Mouse (Mus musculus): ENCODE results near the gene Kbtbd2.

The Kbtbd2 gene

DNA sequence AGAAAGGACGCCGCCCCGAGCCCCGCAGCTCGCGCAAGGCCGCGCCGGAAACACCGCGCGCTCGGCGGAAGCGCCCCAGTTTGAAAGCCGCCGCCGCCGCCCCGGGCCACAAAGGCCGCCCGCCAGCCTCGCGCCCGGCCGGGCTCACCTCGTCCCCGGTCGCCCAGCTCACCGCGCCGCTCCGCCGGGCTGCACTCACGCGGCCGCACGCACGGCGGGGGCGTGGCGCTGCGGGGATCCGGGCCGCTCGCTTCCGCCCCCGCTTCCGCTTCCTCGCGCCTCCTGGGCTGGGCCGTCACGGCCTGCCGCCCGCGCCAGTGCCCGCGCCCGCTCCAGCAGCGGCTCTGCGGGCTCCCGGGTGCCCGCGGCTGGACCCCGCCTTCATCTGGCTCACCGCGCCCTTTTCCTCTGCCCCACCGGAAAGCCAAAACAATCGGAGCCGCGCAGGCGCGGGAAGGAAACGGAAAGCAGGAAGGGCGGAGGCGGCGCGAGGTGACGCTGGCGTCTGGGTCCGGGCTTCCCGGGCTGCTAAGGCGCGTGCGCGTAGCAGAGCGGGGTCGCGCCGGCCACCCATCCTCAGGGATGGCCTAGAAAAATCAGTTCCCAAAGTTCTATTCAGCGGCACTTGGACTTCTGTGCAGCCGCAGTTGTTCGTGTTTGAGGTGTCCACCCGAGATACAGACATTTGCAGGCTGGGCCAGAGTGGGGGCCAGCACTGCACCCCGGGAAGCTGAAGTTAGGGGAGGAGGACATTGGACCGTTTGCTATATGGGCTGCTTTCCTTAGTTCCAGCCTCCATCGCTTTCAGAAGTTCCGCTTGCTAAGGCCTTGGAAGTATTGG, at the start of gene Kbtbd2:
Gene Kbtbd2 (minus strand): TSS at position 503 of the 841 bp plus-strand sequence.
- peak; percentile 95 for DNase-seq

- DNase-seq: no peak
Measured at GRCm38 (mm10) chr6:56844365-56844764, 46.8 kb upstream of the Kbtbd2 start.

DNA sequence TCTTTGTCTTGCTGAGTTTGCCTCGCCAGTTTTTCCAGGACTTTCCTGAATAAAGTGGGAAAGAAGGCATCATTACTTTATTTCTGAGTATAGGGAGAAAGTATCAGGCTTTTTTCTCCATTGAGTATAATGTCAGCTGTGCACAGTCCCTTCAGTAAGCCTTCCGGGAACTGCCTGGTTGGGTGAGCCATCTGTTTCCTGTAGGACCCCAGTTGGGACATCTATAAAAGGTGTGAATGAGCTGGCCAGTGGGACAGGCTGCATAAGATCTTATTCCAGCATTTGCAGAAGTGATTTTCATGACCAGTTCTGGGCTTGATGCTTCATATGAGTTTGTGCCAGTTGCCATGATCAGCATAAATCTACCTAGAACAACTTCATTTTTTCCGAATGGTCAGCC, 45.6 kb upstream of the Kbtbd2 start:
- no peak for DNase-seq

GRCm38 (mm10) chr6:56837621-56838020, 40.0 kb upstream of the Kbtbd2 start:
- no peak for DNase-seq

DNA sequence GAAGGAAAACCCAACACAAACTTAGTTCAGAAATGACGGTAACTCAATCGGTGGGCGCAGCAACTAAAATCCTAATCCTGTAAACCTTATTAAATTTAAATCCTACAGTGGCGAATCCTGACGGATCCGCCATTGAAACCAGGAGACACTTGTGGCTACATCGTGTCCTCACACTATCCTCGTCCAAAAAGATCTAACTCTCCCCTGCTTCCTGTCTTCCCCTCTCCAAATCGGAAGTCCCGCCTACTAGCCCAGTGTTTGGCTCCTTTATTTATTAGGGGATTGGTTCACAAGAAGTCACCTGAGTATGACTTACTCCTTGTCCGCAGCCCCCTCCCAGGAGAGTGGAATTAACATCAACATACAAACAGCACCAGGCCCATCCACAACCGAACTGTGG, 39.6 kb upstream of the Kbtbd2 start:
- no peak for DNase-seq

GRCm38 (mm10) chr6:56835532-56835931, 37.9 kb upstream of the Kbtbd2 start:
- peak; percentile 8 for DNase-seq

GRCm38 (mm10) chr6:56834769-56835168, 37.2 kb upstream of the Kbtbd2 start:
- DNase-seq: no peak

DNA sequence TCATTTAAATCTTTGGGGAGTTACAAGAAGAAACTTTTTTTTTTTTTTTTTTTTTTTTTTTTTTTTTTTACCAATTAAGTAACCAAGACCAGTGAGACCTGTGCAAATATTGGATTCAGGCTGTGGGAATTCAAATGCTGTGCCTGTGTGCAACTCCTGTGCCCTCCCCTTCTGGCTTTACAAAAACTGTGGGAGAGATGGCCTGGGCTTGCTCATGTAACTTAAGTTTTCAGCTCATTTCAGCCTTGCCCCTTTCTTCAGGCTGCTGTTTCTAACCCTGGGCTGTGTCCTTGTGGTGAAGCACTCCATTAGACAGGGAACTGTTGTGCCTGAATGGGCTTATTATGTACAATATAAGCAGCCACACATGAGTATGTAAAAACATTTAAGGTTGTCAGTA, 35.2 kb upstream of the Kbtbd2 start:
- DNase-seq: no peak

- DNase-seq: no peak
Measured at GRCm38 (mm10) chr6:56832407-56832796, 34.8 kb upstream of the Kbtbd2 start.

GRCm38 (mm10) chr6:56831697-56832406, 34.2 kb upstream of the Kbtbd2 start, which contains the start of gene Fkbp9:
TSS of gene Fkbp9 (plus strand) at chr6:56832059.
- peak; percentile 40 for DNase-seq

GRCm38 (mm10) chr6:56825657-56826056, 28.0 kb upstream of the Kbtbd2 start:
- DNase-seq: no peak

- DNase-seq: no peak
Measured at GRCm38 (mm10) chr6:56819124-56819487, 21.5 kb upstream of the Kbtbd2 start.

DNA sequence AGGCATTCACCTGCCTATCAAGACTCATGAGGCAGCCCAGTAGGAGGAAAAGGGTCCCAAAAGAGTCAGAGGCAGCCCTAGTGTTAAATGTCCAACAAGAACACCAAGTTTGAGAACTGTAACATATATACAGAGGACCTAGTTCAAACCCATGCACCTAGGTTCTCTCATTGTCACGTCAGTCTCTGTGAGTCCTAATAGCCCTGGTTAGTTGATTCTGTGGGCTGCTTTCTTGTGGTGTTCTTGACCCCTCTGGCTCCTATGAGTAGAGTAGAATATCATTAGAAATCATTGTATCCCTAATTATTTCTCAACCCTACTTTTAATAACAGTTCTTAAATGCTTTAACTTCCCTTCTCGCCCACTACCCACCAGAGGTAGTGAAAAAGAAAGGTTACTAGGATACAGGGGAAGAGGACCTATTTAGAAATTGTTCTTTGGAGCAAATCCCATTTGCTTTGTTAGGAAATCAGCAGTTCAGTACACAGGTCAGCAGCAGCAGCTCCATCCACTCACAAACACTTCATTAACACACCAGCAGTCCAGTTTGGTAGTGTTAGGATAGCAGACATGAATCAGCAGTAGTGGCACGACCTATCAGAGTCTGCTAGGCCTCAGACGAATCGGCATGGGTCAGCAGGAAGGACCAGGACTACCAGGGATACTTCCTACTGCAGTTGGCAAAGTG, 21.0 kb upstream of the Kbtbd2 start:
- no peak for DNase-seq

- no peak for DNase-seq
Measured at GRCm38 (mm10) chr6:56813332-56813731, 15.7 kb upstream of the Kbtbd2 start.

DNA sequence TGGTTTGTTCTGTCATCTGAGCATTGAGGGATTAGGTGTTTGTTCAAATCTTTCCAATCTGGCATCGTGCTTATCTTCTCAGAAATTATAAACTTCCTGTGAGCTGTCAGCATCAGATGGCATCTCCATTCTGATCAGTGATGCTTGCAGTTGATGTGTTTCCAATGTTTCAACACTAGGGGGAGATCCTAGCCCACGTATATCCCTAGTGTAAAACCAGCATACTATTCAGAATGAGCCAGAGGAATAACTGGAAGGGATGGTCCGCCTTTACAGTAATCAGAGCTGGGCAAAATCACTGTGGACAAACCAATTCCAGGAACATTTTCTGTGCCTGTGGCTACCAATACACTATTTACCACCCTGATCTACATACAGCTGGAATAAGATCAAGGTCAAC, 11.0 kb upstream of the Kbtbd2 start:
- DNase-seq: peak; percentile 41

DNA sequence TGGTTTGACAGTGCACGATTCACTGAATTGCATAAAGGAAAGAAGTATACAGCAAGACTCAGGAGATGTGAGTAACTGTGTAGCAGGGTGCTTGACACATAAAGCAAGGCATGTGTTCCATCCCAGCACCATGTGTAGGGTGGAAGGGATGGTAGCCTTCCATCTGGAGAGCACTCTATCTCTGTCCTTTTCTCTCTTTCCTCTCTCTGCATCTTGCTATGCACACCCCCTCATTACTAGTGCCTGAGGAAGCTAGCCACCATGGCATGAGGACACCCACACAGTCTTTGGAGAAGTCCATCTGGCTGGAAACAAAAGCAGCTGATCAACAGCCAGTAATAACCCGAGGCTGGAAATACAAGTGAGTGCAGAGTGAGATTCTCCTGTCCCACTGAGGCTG, 8.6 kb upstream of the Kbtbd2 start:
- peak; percentile 40 for DNase-seq

- no peak for DNase-seq
Measured at GRCm38 (mm10) chr6:56805026-56805425, 7.4 kb upstream of the Kbtbd2 start.

DNA sequence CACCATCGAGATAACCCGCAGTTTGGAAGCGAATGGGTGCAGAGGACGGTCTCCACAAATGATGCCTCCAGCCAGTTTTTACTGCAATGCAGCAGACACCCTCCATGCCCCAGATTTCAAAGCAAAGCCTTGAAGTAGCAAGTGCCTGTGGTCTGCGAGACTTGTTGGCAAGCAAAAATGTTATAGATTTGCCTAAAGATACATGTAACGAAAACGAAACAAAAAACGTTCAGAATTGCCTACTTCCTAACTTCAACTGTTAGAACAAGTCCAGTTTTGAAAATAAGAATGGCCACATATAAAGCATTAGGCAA, 496 bp upstream of the Kbtbd2 start:
- DNase-seq: no peak

GRCm38 (mm10) chr6:56796668-56797141, 908 bp downstream of the Kbtbd2 start:
- DNase-seq: peak; percentile 29

- no peak for DNase-seq
Measured at GRCm38 (mm10) chr6:56796232-56796631, 1.4 kb downstream of the Kbtbd2 start.

DNA sequence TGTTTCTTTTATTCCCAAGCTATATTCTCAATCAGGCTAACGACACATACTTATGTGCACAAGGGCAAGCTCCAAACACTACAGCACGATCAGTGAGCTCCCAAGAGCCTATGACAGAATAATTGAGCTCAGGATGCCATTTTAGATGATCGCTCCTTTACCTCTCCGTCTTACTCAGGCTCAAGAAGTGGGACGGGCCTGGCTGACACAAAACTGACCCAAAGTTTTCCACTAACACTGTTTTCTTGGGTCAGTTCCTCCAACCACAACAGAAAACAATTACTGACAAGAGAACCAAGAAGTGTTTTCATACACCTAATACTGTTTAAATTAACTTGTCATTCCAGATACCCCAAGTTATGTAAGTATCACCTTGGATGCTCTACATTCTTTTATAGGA, 2.8 kb downstream of the Kbtbd2 start:
- DNase-seq: no peak

GRCm38 (mm10) chr6:56789336-56789735, 8.3 kb downstream of the Kbtbd2 start:
- no peak for DNase-seq

DNA sequence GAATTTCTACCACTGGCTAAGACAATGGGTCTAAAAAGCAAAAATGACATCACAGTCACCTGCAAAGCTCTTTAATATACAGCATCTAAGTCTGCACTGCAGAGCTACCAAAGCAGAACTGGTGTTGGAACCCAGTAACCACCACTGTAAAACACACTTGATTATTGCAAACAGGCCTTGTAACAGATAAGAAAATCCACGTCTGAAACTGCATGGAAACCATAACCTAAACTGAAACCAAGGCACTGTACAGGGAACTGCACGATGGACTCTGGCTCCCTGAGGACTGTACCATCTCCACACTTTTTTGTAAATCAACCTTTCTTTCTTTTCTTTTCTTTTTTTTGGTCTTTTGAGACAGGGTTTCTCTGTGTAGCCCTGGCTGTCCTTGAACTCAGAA, 9.9 kb downstream of the Kbtbd2 start:
- DNase-seq: no peak

- DNase-seq: no peak
Measured at GRCm38 (mm10) chr6:56785068-56785467, 12.5 kb downstream of the Kbtbd2 start.

All from layer of hippocampus, adult 9-11 months (tissue).